Comparison of ENCODE assay signal across 8 mouse cellular contexts in genomic region chr6:48675931-48676859, GRCm38 (mm10). TPM values are rescaled to one million over a fixed set of nuclear protein-coding genes. Genes with fewer than 3 reads are reported as not detected.
A peak's percentile ranks its signal among the peaks of the same experiment; 100 is the strongest.
DNase-seq lines count a peak whose midpoint lies in the region; ATAC-seq and TF ChIP-seq lines count a peak whose summit lies in the region.

Gene Gimap9, plus strand, starts transcription at chr6:48676129.

- H3K4me3 ChIP-seq in gastrocnemius, adult 2 months, result peak within 1 kb of the TSS; percentile 66
- H3K4me3 ChIP-seq in embryonic facial prominence, embryonic 14.5 days (ENCODE audit: low read depth, low read length), result peak within 1 kb of the TSS; percentile 30
- peak within 1 kb of the TSS; percentile 12 for H3K4me3 ChIP-seq in hindbrain, embryonic 15.5 days
- H3K4me3 ChIP-seq in liver, embryonic 11.5 days (ENCODE audit: low read depth, low read length), result peak within 1 kb of the TSS; percentile 52

- 24% methylated on average over 13 of the region's 13 CpGs for WGBS in embryonic facial prominence, embryonic 14.5 days
- WGBS in hindbrain, embryonic 15.5 days, result 19% methylated on average over 13 of the region's 13 CpGs
- 14% methylated on average over 13 of the region's 13 CpGs for WGBS in liver, embryonic 11.5 days

- no peak; the same call in 1 of the 2 replicates for ATAC-seq in embryonic facial prominence, embryonic 14.5 days (ENCODE audit: low read depth)
- no peak for ATAC-seq in hindbrain, embryonic 15.5 days (ENCODE audit: low FRiP score, low read depth)
- ATAC-seq in liver, embryonic 11.5 days (replicated peaks; ENCODE audit: low FRiP score), result peak; percentile 88

- 0 out of 2 replicates have a peak, but pooled peaks cover 4% of the 10 kb centered on the region for H3K36me3 ChIP-seq in embryonic facial prominence, embryonic 14.5 days (ENCODE audit: control insufficient read depth, insufficient read depth, low read length)
- H3K36me3 ChIP-seq in hindbrain, embryonic 15.5 days, result no peaks in the 10 kb centered on the region
- H3K36me3 ChIP-seq in liver, embryonic 11.5 days (ENCODE audit: control insufficient read depth, insufficient read depth, low read length), result 0 out of 2 replicates have a peak, but pooled peaks cover 2% of the 10 kb centered on the region

- intact Hi-C loops in gastrocnemius, adult 2 months (cut with DNase I), result no loop called here

- peak within 1 kb of the TSS; percentile 75 for H3K27ac ChIP-seq in gastrocnemius, adult 2 months
- no peak within 1 kb of the TSS; the same call in 1 of the 2 replicates for H3K27ac ChIP-seq in embryonic facial prominence, embryonic 14.5 days (replicated peaks; ENCODE audit: low read depth, low read length)
- H3K27ac ChIP-seq in hindbrain, embryonic 15.5 days (replicated peaks), result no peak within 1 kb of the TSS
- peak within 1 kb of the TSS; percentile 65 for H3K27ac ChIP-seq in liver, embryonic 11.5 days (ENCODE audit: low read depth, low read length)

- H3K4me1 ChIP-seq in embryonic facial prominence, embryonic 14.5 days (ENCODE audit: control insufficient read depth, insufficient read depth, low read length), result 0 out of 2 replicates have a peak, but pooled peaks cover 3% of the 10 kb centered on the region
- 0 out of 2 replicates have a peak, but pooled peaks cover 8% of the 10 kb centered on the region for H3K4me1 ChIP-seq in hindbrain, embryonic 15.5 days (replicated peaks)
- H3K4me1 ChIP-seq in liver, embryonic 11.5 days (replicated peaks; ENCODE audit: control insufficient read depth, insufficient read depth, low read length), result 0 out of 2 replicates have a peak, but pooled peaks cover 8% of the 10 kb centered on the region

- H3K9me3 ChIP-seq in embryonic facial prominence, embryonic 14.5 days (ENCODE audit: control insufficient read depth, low read length), result no peaks in the 10 kb centered on the region
- H3K9me3 ChIP-seq in hindbrain, embryonic 15.5 days, result no peaks in the 10 kb centered on the region
- H3K9me3 ChIP-seq in liver, embryonic 11.5 days (ENCODE audit: control insufficient read depth, low read length), result no peaks in the 10 kb centered on the region

- H3K9ac ChIP-seq in embryonic facial prominence, embryonic 14.5 days (ENCODE audit: low read depth, low read length), result peak within 1 kb of the TSS; percentile 37
- no peak within 1 kb of the TSS for H3K9ac ChIP-seq in hindbrain, embryonic 15.5 days
- peak within 1 kb of the TSS; percentile 63 for H3K9ac ChIP-seq in liver, embryonic 11.5 days (ENCODE audit: low read depth, low read length)

- no peak for TF ChIP-seq CTCF in gastrocnemius, adult 2 months (IDR thresholded peaks at IDR 0.05)

- H3K27me3 ChIP-seq in embryonic facial prominence, embryonic 14.5 days (replicated peaks; ENCODE audit: control insufficient read depth, insufficient read depth, low read length), result no peaks in the 10 kb centered on the region
- no peaks in the 10 kb centered on the region for H3K27me3 ChIP-seq in hindbrain, embryonic 15.5 days
- no peaks in the 10 kb centered on the region for H3K27me3 ChIP-seq in liver, embryonic 11.5 days (replicated peaks; ENCODE audit: control insufficient read depth, insufficient read depth, low read length)

- DNase-seq in gastrocnemius, adult 2 months, result no peak
- no peak for DNase-seq in gastrocnemius, adult 18-20 months (ENCODE audit: low spot score)
- DNase-seq in embryonic facial prominence, embryonic 14.5 days (ENCODE audit: low spot score), result peak; percentile 55
- DNase-seq in liver, embryonic 11.5 days (ENCODE audit: low spot score), result peak; percentile 64
- peak; percentile 92 for DNase-seq in naive thymus-derived CD4-positive, alpha-beta T cell, adult 2 months (ENCODE audit: low read depth)
- peak; percentile 89 for DNase-seq in thymus, postnatal 4 days
- DNase-seq in right cerebral cortex, postnatal 4 days, result no peak

- H3K4me2 ChIP-seq in embryonic facial prominence, embryonic 14.5 days (ENCODE audit: low read depth, low read length), result peak within 1 kb of the TSS; percentile 45
- H3K4me2 ChIP-seq in hindbrain, embryonic 15.5 days, result peak within 1 kb of the TSS; percentile 42
- peak within 1 kb of the TSS; percentile 76 for H3K4me2 ChIP-seq in liver, embryonic 11.5 days

RNA-seq across cellular contexts. Expression of gene Gimap9, which starts in this region (rescaled TPM):
- total RNA-seq in gastrocnemius, adult 2 months (2021), result 1 to 10 TPM; 1.1 to 1.2 TPM
- 1 to 10 TPM in 1 of 2 experiments, under 1 TPM in 1; 0.59 to 1.2 TPM for total RNA-seq in gastrocnemius, adult 18-20 months (2021)
- polyA plus RNA-seq in embryonic facial prominence, embryonic 14.5 days (2014; fragmentation: Nextera tagmentation; extraction: Ambion mirVana), result 7.4 and 9.1 TPM in 2 replicates
- 1.6 and 1.7 TPM in 2 replicates for polyA plus RNA-seq in hindbrain, embryonic 15.5 days (2015; fragmentation: Nextera tagmentation; extraction: Ambion mirVana)
- polyA plus RNA-seq in liver, embryonic 11.5 days (2014; fragmentation: Nextera tagmentation; extraction: Ambion mirVana), result 14.5 and 17.9 TPM in 2 replicates

Comparison
In these comparisons a context has a peak if more than half of its experiments do, and no peak if none do; other contexts are left out.
1. DNase-seq: peak in embryonic facial prominence, embryonic 14.5 days (single experiment), liver, embryonic 11.5 days (single experiment), naive thymus-derived CD4-positive, alpha-beta T cell, adult 2 months (single experiment) and thymus, postnatal 4 days (single experiment); none in gastrocnemius, adult 2 months (single experiment), gastrocnemius, adult 18-20 months (single experiment) and right cerebral cortex, postnatal 4 days (single experiment).
2. H3K27ac ChIP-seq: peak in gastrocnemius, adult 2 months (single experiment) and liver, embryonic 11.5 days (single experiment); none in embryonic facial prominence, embryonic 14.5 days (single experiment) and hindbrain, embryonic 15.5 days (single experiment).
3. H3K4me3 ChIP-seq: peak in every context shown above with its lines; median percentile 66 in gastrocnemius, adult 2 months; 52 in liver, embryonic 11.5 days; 30 in embryonic facial prominence, embryonic 14.5 days; 12 in hindbrain, embryonic 15.5 days.
4. Peak in every context shown above with its lines, with median percentiles within 50 percentile points of each other: H3K4me2 ChIP-seq.